Mouse (Mus musculus) spleen, adult 2 months (tissue): ENCODE data around the gene St3gal2.

Source experiments
- CTCF ChIP-seq: fragments of 200-500 bp; IDR thresholded peaks from 2 replicates; pipeline ENCODE4 v1.5.1; 2011; ENCODE audit warnings: mild to moderate bottlenecking, inconsistent platforms; ENCODE audit not compliant: insufficient read depth, insufficient read length, insufficient replicate concordance; ENCODE audit errors: extremely low read depth
- POLR2A ChIP-seq: fragments of 200-500 bp; IDR thresholded peaks from 2 replicates; pipeline ENCODE4 v1.6.1; 2011; ENCODE audit warnings: low read depth, low read length, inconsistent platforms

DNA sequence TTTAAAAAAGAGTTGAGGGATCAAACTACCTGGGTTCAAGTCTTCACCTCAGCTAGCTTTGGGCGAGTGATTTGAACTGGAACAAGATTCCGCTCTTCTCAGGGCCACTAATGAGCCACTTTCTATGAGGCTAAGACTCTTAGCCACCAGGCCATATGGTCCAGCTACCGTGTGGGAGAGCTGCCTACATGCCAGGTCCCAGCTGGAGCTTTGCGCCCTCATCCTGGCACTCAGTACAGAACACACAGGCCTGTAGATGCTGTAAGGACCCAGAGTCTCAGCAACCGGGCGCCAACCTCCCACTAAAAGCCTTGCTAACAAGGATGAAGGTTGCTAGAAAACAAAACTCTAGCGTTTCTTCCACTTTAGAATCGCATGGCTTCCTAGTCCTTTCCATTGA lies 31.3 kb upstream of the St3gal2 start:
- TF ChIP-seq CTCF (no peak), POLR2A (no peak)
